Mouse (Mus musculus) small intestine, adult 2 months (tissue): ENCODE measurements around the gene Slc35f3. TPM values are rescaled to one million over a fixed set of nuclear protein-coding genes. Genes with fewer than 3 reads are reported as not detected.

Source experiments
- H3K27ac ChIP-seq: fragments of 200-500 bp; 2 replicates; pipeline ENCODE4 v1.5.1; 2012; ENCODE audit warnings: low read depth, low read length, control low read depth, inconsistent platforms; ENCODE audit not compliant: insufficient read depth
- H3K27me3 ChIP-seq: fragments of 200-500 bp; 2 replicates; pipeline ENCODE4 v1.6.1; 2012; ENCODE audit warnings: mild to moderate bottlenecking, moderate library complexity, low read length, inconsistent platforms; ENCODE audit not compliant: control insufficient read depth, insufficient read depth
- H3K36me3 ChIP-seq: fragments of 200-500 bp; 2 replicates; pipeline ENCODE4 v1.6.1; 2012; ENCODE audit warnings: mild to moderate bottlenecking, low read length, control low read depth, inconsistent platforms; ENCODE audit not compliant: control insufficient read depth, insufficient read depth
- H3K4me1 ChIP-seq: fragments of 200-500 bp; 2 replicates; pipeline ENCODE4 v1.6.1; 2012; ENCODE audit warnings: low read length, inconsistent platforms, mixed read lengths; ENCODE audit not compliant: control insufficient read depth, insufficient read depth, insufficient read length
- H3K4me3 ChIP-seq: fragments of 200-500 bp; 2 replicates; pipeline ENCODE4 v1.5.1; 2012; ENCODE audit warnings: low read depth, mild to moderate bottlenecking, control low read depth, inconsistent platforms, low read length, moderate library complexity
- CTCF ChIP-seq: fragments of 200-500 bp; IDR thresholded peaks from 2 replicates; pipeline ENCODE4 v1.5.1; 2012; ENCODE audit warnings: low read depth, mild to moderate bottlenecking, control low read depth, inconsistent platforms, low read length, moderate library complexity, mixed read lengths; ENCODE audit not compliant: insufficient replicate concordance, insufficient read length; ENCODE audit errors: extremely low read depth
- POLR2A ChIP-seq: fragments of 200-500 bp; IDR thresholded peaks from 2 replicates; pipeline ENCODE4 v1.6.1; 2012; ENCODE audit warnings: low read depth, mild to moderate bottlenecking, control low read depth, inconsistent platforms, low read length, moderate library complexity
- WGBS: fragments of 180-500 bp; shearing (Covaris S2); methylation state at CpG from one replicate; pipeline ENCODE4 v1.1.7; 2018; 5-methylcytosine and 5-hydroxymethylcytosine counted together
- polyA plus RNA-seq: library from polyadenylated mRNA; depleted of rRNA; stranded (reverse); fragments of >200 nt; gene quantifications from 2 replicates; pipeline ENCODE4 v1.2.3, GENCODE M21; 2012

The Slc35f3 gene
- polyA plus RNA-seq, 1 experiment: not detected

DNA sequence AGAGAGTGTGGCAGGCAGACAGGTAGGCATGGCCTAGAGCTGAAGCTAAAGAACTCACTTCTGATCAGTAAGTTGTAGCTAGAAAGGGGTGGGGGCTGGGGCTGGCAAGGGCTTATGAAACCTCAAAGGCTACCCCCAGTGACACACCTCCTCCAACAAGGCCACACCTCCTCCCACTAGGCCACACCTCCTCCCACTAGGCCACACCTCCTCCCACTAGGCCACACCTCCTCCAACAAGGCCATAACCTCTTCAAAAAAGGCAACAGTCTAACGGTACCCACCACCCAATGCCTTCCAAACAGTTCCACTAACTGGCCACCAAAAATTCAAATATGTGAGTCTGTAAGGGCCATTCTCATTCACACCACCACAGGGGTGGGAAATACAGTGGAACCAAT lies 54.9 kb downstream of the Slc35f3 start:
- WGBS: 70% methylated on average over 1 of the region's 1 CpGs
- H3K4me3 ChIP-seq: no peak overlapping the region
- no peaks in the 10 kb centered on the region for H3K27me3 ChIP-seq
- no peak for TF ChIP-seq CTCF
- TF ChIP-seq POLR2A: no peak
- H3K36me3 ChIP-seq: no peaks in the 10 kb centered on the region
- no peaks in the 10 kb centered on the region for H3K4me1 ChIP-seq
- H3K27ac ChIP-seq: no peak overlapping the region

GRCm38 (mm10) chr8:126357946-126358345 lies 59.6 kb downstream of the Slc35f3 start:
- H3K27me3 ChIP-seq: no peaks in the 10 kb centered on the region
- no peaks in the 10 kb centered on the region for H3K4me1 ChIP-seq
- H3K27ac ChIP-seq: no peak overlapping the region
- no peaks in the 10 kb centered on the region for H3K36me3 ChIP-seq
- TF ChIP-seq CTCF: no peak
- TF ChIP-seq POLR2A: no peak
- 64% methylated on average over 3 of the region's 3 CpGs for WGBS
- no peak overlapping the region for H3K4me3 ChIP-seq

GRCm38 (mm10) chr8:126359296-126359695 lies 60.9 kb downstream of the Slc35f3 start:
- Histone ChIP-seq H3K4me3 (no peak overlapping the region), H3K27ac (no peak overlapping the region), H3K36me3 (no peaks in the 10 kb centered on the region), H3K4me1 (no peaks in the 10 kb centered on the region), H3K27me3 (no peaks in the 10 kb centered on the region)
- TF ChIP-seq CTCF (no peak), POLR2A (no peak)
- 65% methylated on average over 6 of the region's 6 CpGs for WGBS

GRCm38 (mm10) chr8:126360106-126360505 lies 61.7 kb downstream of the Slc35f3 start:
- TF ChIP-seq CTCF (no peak), POLR2A (no peak)
- no peak overlapping the region for H3K27ac ChIP-seq
- no peak overlapping the region for H3K4me3 ChIP-seq
- no peaks in the 10 kb centered on the region for H3K4me1 ChIP-seq
- no peaks in the 10 kb centered on the region for H3K27me3 ChIP-seq
- WGBS: 64% methylated on average over 11 of the region's 11 CpGs
- H3K36me3 ChIP-seq: no peaks in the 10 kb centered on the region

DNA sequence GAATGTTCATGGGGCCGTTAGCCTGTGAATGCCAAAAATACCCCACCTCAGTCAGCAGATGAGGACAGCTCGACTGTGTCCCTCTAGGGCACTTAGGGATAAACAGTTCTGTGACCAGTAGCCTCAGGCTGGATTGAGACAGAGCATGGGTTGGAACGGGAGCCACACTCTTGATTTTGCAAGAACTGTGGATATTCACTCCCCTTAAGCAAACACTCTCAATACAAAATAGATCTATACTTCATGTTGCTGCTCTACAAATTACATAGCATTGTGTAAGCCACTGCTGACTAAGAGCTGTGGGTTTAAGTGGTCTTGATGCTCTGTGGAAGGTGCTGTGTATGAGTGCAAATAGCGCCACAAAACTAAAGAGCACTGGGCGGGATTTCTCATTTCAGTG lies 62.3 kb downstream of the Slc35f3 start:
- Histone ChIP-seq H3K27me3 (no peaks in the 10 kb centered on the region), H3K27ac (no peak overlapping the region), H3K4me3 (no peak overlapping the region), H3K4me1 (no peaks in the 10 kb centered on the region), H3K36me3 (no peaks in the 10 kb centered on the region)
- 61% methylated on average over 5 of the region's 5 CpGs for WGBS
- TF ChIP-seq POLR2A: no peak
- no peak for TF ChIP-seq CTCF

- Histone ChIP-seq H3K4me3 (no peak overlapping the region), H3K27ac (no peak overlapping the region), H3K27me3 (no peaks in the 10 kb centered on the region), H3K4me1 (no peaks in the 10 kb centered on the region), H3K36me3 (no peaks in the 10 kb centered on the region)
- no peak for TF ChIP-seq CTCF
- no peak for TF ChIP-seq POLR2A
- 58% methylated on average over 3 of the region's 3 CpGs for WGBS
Observed at GRCm38 (mm10) chr8:126366251-126366650, 67.9 kb downstream of the Slc35f3 start.

DNA sequence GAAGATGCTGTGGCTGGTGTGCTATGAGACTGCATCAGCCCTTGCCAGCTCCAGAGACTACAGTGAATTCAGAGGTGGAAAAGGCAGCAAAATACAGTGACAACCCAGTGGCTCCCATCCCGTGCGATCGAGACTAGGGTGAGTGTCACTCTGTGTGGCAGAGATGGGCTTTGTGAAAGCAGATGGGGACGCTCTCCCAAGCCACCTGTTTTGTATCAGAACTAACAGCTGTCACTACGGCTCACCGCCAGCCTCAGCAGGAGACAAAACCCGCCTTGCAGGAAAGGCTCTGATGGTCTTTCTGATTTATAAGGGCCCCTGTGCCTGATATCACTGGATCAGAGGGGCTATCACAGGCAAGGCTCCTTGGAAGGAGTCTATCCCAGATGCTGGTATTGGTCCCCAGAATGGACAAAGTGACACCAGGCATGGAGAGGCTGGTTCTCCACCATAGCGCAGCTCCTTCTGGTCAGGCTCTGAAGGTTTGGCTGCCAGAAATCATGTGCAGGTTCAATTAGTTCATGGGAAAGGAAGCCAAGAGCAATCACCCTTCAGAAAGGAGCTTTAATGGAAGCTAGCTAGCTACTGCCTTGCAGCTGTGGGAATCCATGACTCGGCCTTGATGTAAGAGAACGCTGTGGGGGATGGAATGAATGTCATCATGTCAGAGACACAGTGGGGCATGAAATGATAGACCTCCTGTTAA lies 70.1 kb downstream of the Slc35f3 start:
- Histone ChIP-seq H3K36me3 (no peaks in the 10 kb centered on the region), H3K27ac (no peak overlapping the region), H3K4me3 (no peak overlapping the region), H3K4me1 (no peaks in the 10 kb centered on the region), H3K27me3 (no peaks in the 10 kb centered on the region)
- no peak for TF ChIP-seq POLR2A
- no peak for TF ChIP-seq CTCF
- 83% methylated on average over 10 of the region's 10 CpGs for WGBS

- 77% methylated on average over 3 of the region's 3 CpGs for WGBS
- TF ChIP-seq POLR2A (no peak), CTCF (no peak)
- no peaks in the 10 kb centered on the region for H3K27me3 ChIP-seq
- H3K4me1 ChIP-seq: no peaks in the 10 kb centered on the region
- no peak overlapping the region for H3K27ac ChIP-seq
- no peaks in the 10 kb centered on the region for H3K36me3 ChIP-seq
- H3K4me3 ChIP-seq: no peak overlapping the region
Observed at GRCm38 (mm10) chr8:126371871-126372270, 73.5 kb downstream of the Slc35f3 start.
